Mouse (Mus musculus) bone marrow, adult 2 months (tissue): ENCODE data around the gene Adamts15.

ENCODE experiments used
- CTCF ChIP-seq: fragments of 200-500 bp; IDR thresholded peaks from 2 replicates; pipeline ENCODE4 v1.5.1; 2011; ENCODE audit warnings: low read length, control low read depth; ENCODE audit not compliant: control insufficient read depth, insufficient read depth
- POLR2A ChIP-seq: fragments of 200-500 bp; IDR thresholded peaks from 2 replicates; pipeline ENCODE4 v1.6.1; 2011; ENCODE audit warnings: low read depth, mild to moderate bottlenecking, control low read depth, low read length, borderline replicate concordance; ENCODE audit not compliant: control insufficient read depth

DNA sequence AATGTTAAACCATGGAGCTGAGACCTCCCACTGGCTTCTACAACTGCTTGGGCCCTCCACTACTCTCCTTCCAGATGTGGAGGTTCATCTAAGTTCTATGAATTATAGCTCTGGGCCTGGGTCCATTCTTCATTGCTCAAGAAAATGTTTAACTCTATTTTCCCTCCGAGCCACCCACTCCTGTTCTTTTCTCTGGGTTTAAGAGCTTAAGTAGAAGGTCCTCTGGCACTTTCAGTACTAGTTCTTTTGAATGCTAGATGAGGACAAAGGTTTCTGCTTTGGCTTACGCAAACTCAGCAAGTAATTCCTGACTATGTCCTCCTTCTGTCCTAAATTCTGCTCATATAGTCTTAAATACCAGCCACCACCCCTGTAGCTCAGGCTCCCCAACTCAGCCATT, 6.5 kb upstream of the Adamts15 start:
- TF ChIP-seq CTCF (no peak), POLR2A (no peak)
